Mouse (Mus musculus): ENCODE results near the gene Nfe2. TPM values are rescaled to one million over a fixed set of nuclear protein-coding genes. Genes with fewer than 3 reads are reported as not detected.

The Nfe2 gene
- total and polyA plus RNA-seq, 3 experiments, result 0.14 TPM; not detected in 2

- in situ Hi-C loops (cut with MboI; ENCODE audit: low pct_ligation_motif_present, low pct_unique_long_range_greater_than_20kb, low sequenced_read_pairs) (no loop called here), dilution Hi-C loops (cut with MboI; ENCODE audit: extremely low pct_ligation_motif_present, extremely low pct_unique_long_range_greater_than_20kb, low sequenced_read_pairs) (no loop called here)
- Histone ChIP-seq H3K27me3 (replicated peaks) (no peaks in the 10 kb centered on the region), H3K4me3 (replicated peaks in 1 of 3; ENCODE audit: low read depth in 2 of 3, low read length in 2 of 3, poor library complexity in 1 of 3) (no peak overlapping the region), H3K79me2 (replicated peaks; ENCODE audit: control insufficient read depth, extremely low read depth, insufficient read depth, poor library complexity, severe bottlenecking) (no peaks in the 10 kb centered on the region), H3K27ac (ENCODE audit: insufficient read depth, low read depth) (no peak overlapping the region), H3K9me3 (replicated peaks; ENCODE audit: low read length) (no peaks in the 10 kb centered on the region), H3K4me1 (ENCODE audit: control insufficient read depth in 1 of 2, insufficient read depth in 2 of 2) (peaks cover 9 to 18% of the 10 kb centered on the region in 2 experiments), H3K4me2 (ENCODE audit: insufficient read depth, low read depth, poor library complexity, severe bottlenecking) (no peak overlapping the region), H3K9ac (ENCODE audit: insufficient read depth, low read depth) (no peak overlapping the region), H3K36me3 (replicated peaks in 1 of 2; ENCODE audit: control insufficient read depth in 1 of 2, insufficient read depth in 1 of 2, low read length in 1 of 2) (no peaks in the 10 kb centered on the region)
- no peak for DNase-seq (ENCODE audit: extremely low read depth)
- no peak for TF ChIP-seq USF2 (conservative IDR thresholded peaks at IDR 0.05; ENCODE audit: low read depth, low read length)
- TF ChIP-seq MXI1 (IDR thresholded peaks at IDR 0.05; ENCODE audit: low read depth, low read length), result no peak
- no peak for TF ChIP-seq CHD2 (IDR thresholded peaks at IDR 0.05; ENCODE audit: low read length)
- no peak for TF ChIP-seq SMC3 (IDR thresholded peaks at IDR 0.05; ENCODE audit: low read depth, low read length)
- TF ChIP-seq MEF2A (IDR thresholded peaks at IDR 0.05; ENCODE audit: borderline replicate concordance, low read depth, low read length), result no peak
- no peak for TF ChIP-seq BHLHE40 (IDR thresholded peaks at IDR 0.05; ENCODE audit: low read depth, low read length)
- no peak for TF ChIP-seq ELF1 (IDR thresholded peaks at IDR 0.05; ENCODE audit: low read depth, low read length)
- TF ChIP-seq PAX5 (IDR thresholded peaks at IDR 0.05; ENCODE audit: low read length), result no peak
- TF ChIP-seq NRF1 (IDR thresholded peaks at IDR 0.05; ENCODE audit: low read depth, low read length), result no peak
- no peak for TF ChIP-seq NELFE (IDR thresholded peaks at IDR 0.05; ENCODE audit: low read depth, low read length)
- no peak for TF ChIP-seq RCOR1 (conservative IDR thresholded peaks at IDR 0.05; ENCODE audit: low read depth, low read length)
- no peak for TF ChIP-seq KAT2A (IDR thresholded peaks at IDR 0.05; ENCODE audit: insufficient replicate concordance, low read length)
- TF ChIP-seq RAD21 (IDR thresholded peaks at IDR 0.05; ENCODE audit: low read depth, low read length), result no peak
- TF ChIP-seq IRF4 (IDR thresholded peaks at IDR 0.05; ENCODE audit: low read depth, low read length), result no peak
- no peak for TF ChIP-seq ZNF384 (IDR thresholded peaks at IDR 0.05; ENCODE audit: low read depth, low read length)
- TF ChIP-seq EP300 (IDR thresholded peaks at IDR 0.05; ENCODE audit: low read length), result no peak
- no peak for TF ChIP-seq JUN (IDR thresholded peaks at IDR 0.05; ENCODE audit: insufficient read depth, low read depth, low read length)
These were observed 1.8 kb upstream of the Nfe2 start for GRCm38 (mm10) chr15:103259989-103260388.

- TF ChIP-seq GABPA (IDR thresholded peaks at IDR 0.05; ENCODE audit: insufficient replicate concordance, low read depth, low read length), result no peak
- TF ChIP-seq CTCF (conservative IDR thresholded peaks at IDR 0.05 in 1 of 2, IDR thresholded peaks at IDR 0.05 in 1 of 2; ENCODE audit: low read depth in 2 of 2, low read length in 2 of 2), result no peak
- no peak for TF ChIP-seq UBTF (IDR thresholded peaks at IDR 0.05; ENCODE audit: low read depth, low read length)
- no peak for TF ChIP-seq RCOR1 (conservative IDR thresholded peaks at IDR 0.05; ENCODE audit: low read depth, low read length)
- TF ChIP-seq IRF4 (IDR thresholded peaks at IDR 0.05; ENCODE audit: low read depth, low read length), result no peak
- TF ChIP-seq E2F4 (IDR thresholded peaks at IDR 0.05; ENCODE audit: insufficient replicate concordance, low read depth, low read length), result no peak
- TF ChIP-seq ZC3H11A (IDR thresholded peaks at IDR 0.05; ENCODE audit: low read depth, low read length), result no peak
- TF ChIP-seq KAT2A (IDR thresholded peaks at IDR 0.05; ENCODE audit: insufficient replicate concordance, low read length), result no peak
- no peak for TF ChIP-seq MEF2A (IDR thresholded peaks at IDR 0.05; ENCODE audit: borderline replicate concordance, low read depth, low read length)
- no peaks in the 10 kb centered on the region for H3K36me3 ChIP-seq (replicated peaks in 1 of 2; ENCODE audit: control insufficient read depth in 1 of 2, insufficient read depth in 1 of 2, low read length in 1 of 2)
- no peak overlapping the region for H3K4me2 ChIP-seq (ENCODE audit: insufficient read depth, low read depth, poor library complexity, severe bottlenecking)
- no peaks in the 10 kb centered on the region for H3K79me2 ChIP-seq (replicated peaks; ENCODE audit: control insufficient read depth, extremely low read depth, insufficient read depth, poor library complexity, severe bottlenecking)
- H3K27me3 ChIP-seq (replicated peaks), result no peaks in the 10 kb centered on the region
- H3K4me1 ChIP-seq (ENCODE audit: control insufficient read depth in 1 of 2, insufficient read depth in 2 of 2), result peaks cover 9 to 18% of the 10 kb centered on the region in 2 experiments
- H3K9ac ChIP-seq (ENCODE audit: insufficient read depth, low read depth), result no peak overlapping the region
- H3K4me3 ChIP-seq (replicated peaks in 1 of 3; ENCODE audit: low read depth in 2 of 3, low read length in 2 of 3, poor library complexity in 1 of 3), result no peak overlapping the region
- dilution Hi-C loops (cut with MboI; ENCODE audit: extremely low pct_ligation_motif_present, extremely low pct_unique_long_range_greater_than_20kb, low sequenced_read_pairs), result no loop called here
- H3K27ac ChIP-seq (ENCODE audit: insufficient read depth, low read depth), result no peak overlapping the region
- in situ Hi-C loops (cut with MboI; ENCODE audit: low pct_ligation_motif_present, low pct_unique_long_range_greater_than_20kb, low sequenced_read_pairs), result no loop called here
- DNase-seq (ENCODE audit: extremely low read depth), result no peak
- no peaks in the 10 kb centered on the region for H3K9me3 ChIP-seq (replicated peaks; ENCODE audit: low read length)
These were observed 959 bp upstream of the Nfe2 start for GRCm38 (mm10) chr15:103259162-103259561.

All from CH12.LX (cell line).